Mouse (Mus musculus): ENCODE results near the gene Mgat5b. TPM values are rescaled to one million over a fixed set of nuclear protein-coding genes. Genes with fewer than 3 reads are reported as not detected.

Mgat5b gene
- polyA plus RNA-seq, 1 experiment from 2014 or later: 24.5 TPM

GRCm38 (mm10) chr11:116990231-116990630 is 71.6 kb downstream of the Mgat5b start:
- H3K9ac ChIP-seq: no peak overlapping the region
- H3K4me3 ChIP-seq: no peak overlapping the region
- H3K4me2 ChIP-seq: no peak overlapping the region
- peaks cover 17% of the 10 kb centered on the region for H3K36me3 ChIP-seq
- 34% methylated on average over 7 of the region's 7 CpGs for WGBS
- H3K27me3 ChIP-seq: 0 out of 2 replicates have a peak, but pooled peaks cover 4% of the 10 kb centered on the region
- peaks cover 51% of the 10 kb centered on the region for H3K4me1 ChIP-seq (replicated peaks)
- peak overlapping the region; percentile 79 for H3K27ac ChIP-seq
- H3K9me3 ChIP-seq: no peaks in the 10 kb centered on the region
- ATAC-seq (ENCODE audit: low FRiP score): no peak

GRCm38 (mm10) chr11:116991410-116991809 is 72.7 kb downstream of the Mgat5b start:
- H3K4me1 ChIP-seq (replicated peaks): peaks cover 51% of the 10 kb centered on the region
- 55% methylated on average over 8 of the region's 8 CpGs for WGBS
- no peak overlapping the region for H3K4me3 ChIP-seq
- no peak overlapping the region for H3K9ac ChIP-seq
- 0 out of 2 replicates have a peak, but pooled peaks cover 4% of the 10 kb centered on the region for H3K27me3 ChIP-seq
- H3K9me3 ChIP-seq: no peaks in the 10 kb centered on the region
- H3K27ac ChIP-seq: peak overlapping the region; percentile 79
- H3K4me2 ChIP-seq: no peak overlapping the region
- ATAC-seq (ENCODE audit: low FRiP score): no peak
- H3K36me3 ChIP-seq: peaks cover 5% of the 10 kb centered on the region

GRCm38 (mm10) chr11:116991964-116992363 is 73.3 kb downstream of the Mgat5b start:
- Histone ChIP-seq H3K9ac (no peak overlapping the region), H3K27ac (peak overlapping the region; percentile 79; the same call in 1 of the 2 replicates), H3K4me1 (replicated peaks) (peaks cover 53% of the 10 kb centered on the region), H3K4me3 (no peak overlapping the region), H3K36me3 (peaks cover 2% of the 10 kb centered on the region; the same call in 1 of the 2 replicates), H3K27me3 (0 out of 2 replicates have a peak, but pooled peaks cover 4% of the 10 kb centered on the region), H3K9me3 (no peaks in the 10 kb centered on the region), H3K4me2 (no peak overlapping the region)
- WGBS: 76% methylated on average over 6 of the region's 6 CpGs
- no peak for ATAC-seq (ENCODE audit: low FRiP score)

- Histone ChIP-seq H3K4me3 (peak overlapping the region; percentile 11; the same call in 1 of the 2 replicates), H3K27ac (peak overlapping the region; percentile 74), H3K4me1 (replicated peaks) (peaks cover 36% of the 10 kb centered on the region), H3K9me3 (no peaks in the 10 kb centered on the region), H3K27me3 (0 out of 2 replicates have a peak, but pooled peaks cover 4% of the 10 kb centered on the region), H3K4me2 (peak overlapping the region; percentile 43), H3K9ac (peak overlapping the region; percentile 19; the same call in 1 of the 2 replicates), H3K36me3 (no peaks in the 10 kb centered on the region)
- WGBS: 1% methylated on average over 18 of the region's 18 CpGs
- ATAC-seq (ENCODE audit: low FRiP score): peak; percentile 38; the same call in 1 of the 2 replicates
These were observed 75.5 kb downstream of the Mgat5b start for GRCm38 (mm10) chr11:116994095-116994582.

GRCm38 (mm10) chr11:116996976-116997375 is 78.3 kb downstream of the Mgat5b start:
- no peak overlapping the region for H3K4me3 ChIP-seq
- no peaks in the 10 kb centered on the region for H3K36me3 ChIP-seq
- no peak overlapping the region for H3K4me2 ChIP-seq
- no peak overlapping the region for H3K27ac ChIP-seq
- no peak for ATAC-seq (ENCODE audit: low FRiP score)
- H3K4me1 ChIP-seq (replicated peaks): peaks cover 36% of the 10 kb centered on the region
- H3K9ac ChIP-seq: no peak overlapping the region
- H3K27me3 ChIP-seq: 0 out of 2 replicates have a peak, but pooled peaks cover 4% of the 10 kb centered on the region
- H3K9me3 ChIP-seq: no peaks in the 10 kb centered on the region
- WGBS: 38% methylated on average over 3 of the region's 3 CpGs

- ATAC-seq (ENCODE audit: low FRiP score): no peak
- no peaks in the 10 kb centered on the region for H3K27me3 ChIP-seq
- no peak overlapping the region for H3K9ac ChIP-seq
- no peaks in the 10 kb centered on the region for H3K36me3 ChIP-seq
- H3K4me3 ChIP-seq: no peak overlapping the region
- H3K4me1 ChIP-seq (replicated peaks): peaks cover 41% of the 10 kb centered on the region
- H3K27ac ChIP-seq: no peak overlapping the region
- H3K9me3 ChIP-seq: no peaks in the 10 kb centered on the region
- 90% methylated on average over 5 of the region's 5 CpGs for WGBS
- no peak overlapping the region for H3K4me2 ChIP-seq
These were observed 80.3 kb downstream of the Mgat5b start for GRCm38 (mm10) chr11:116998935-116999334.

GRCm38 (mm10) chr11:117000219-117000618 is 81.6 kb downstream of the Mgat5b start:
- Histone ChIP-seq H3K36me3 (no peaks in the 10 kb centered on the region), H3K9me3 (no peaks in the 10 kb centered on the region), H3K27ac (no peak overlapping the region), H3K4me3 (no peak overlapping the region), H3K9ac (no peak overlapping the region), H3K27me3 (0 out of 2 replicates have a peak, but pooled peaks cover 3% of the 10 kb centered on the region), H3K4me1 (replicated peaks) (peaks cover 45% of the 10 kb centered on the region), H3K4me2 (no peak overlapping the region)
- 2% methylated on average over 3 of the region's 3 CpGs for WGBS
- ATAC-seq (ENCODE audit: low FRiP score): no peak

GRCm38 (mm10) chr11:117001789-117002188 is 83.1 kb downstream of the Mgat5b start:
- Histone ChIP-seq H3K4me3 (no peak overlapping the region), H3K36me3 (no peaks in the 10 kb centered on the region), H3K4me1 (replicated peaks) (peaks cover 45% of the 10 kb centered on the region), H3K4me2 (no peak overlapping the region), H3K9me3 (no peaks in the 10 kb centered on the region), H3K9ac (no peak overlapping the region; the same call in 1 of the 2 replicates), H3K27ac (0 out of 2 replicates have a peak overlapping the region, but pooled peaks have one; percentile 18), H3K27me3 (0 out of 2 replicates have a peak, but pooled peaks cover 3% of the 10 kb centered on the region)
- 39% methylated on average over 4 of the region's 4 CpGs for WGBS
- no peak for ATAC-seq (ENCODE audit: low FRiP score)

GRCm38 (mm10) chr11:117003503-117003902 is 84.8 kb downstream of the Mgat5b start:
- Histone ChIP-seq H3K9ac (no peak overlapping the region), H3K4me3 (no peak overlapping the region), H3K27ac (peak overlapping the region; percentile 58), H3K27me3 (0 out of 2 replicates have a peak, but pooled peaks cover 3% of the 10 kb centered on the region), H3K9me3 (no peaks in the 10 kb centered on the region), H3K4me2 (peak overlapping the region; percentile 25; the same call in 1 of the 2 replicates), H3K36me3 (no peaks in the 10 kb centered on the region), H3K4me1 (replicated peaks) (peaks cover 57% of the 10 kb centered on the region)
- WGBS: 20% methylated on average over 9 of the region's 9 CpGs
- ATAC-seq (ENCODE audit: low FRiP score): no peak

GRCm38 (mm10) chr11:117004277-117004676 is 85.6 kb downstream of the Mgat5b start:
- Histone ChIP-seq H3K9me3 (no peaks in the 10 kb centered on the region), H3K27me3 (0 out of 2 replicates have a peak, but pooled peaks cover 3% of the 10 kb centered on the region), H3K36me3 (no peaks in the 10 kb centered on the region), H3K9ac (no peak overlapping the region), H3K27ac (no peak overlapping the region; the same call in 1 of the 2 replicates), H3K4me3 (no peak overlapping the region), H3K4me1 (replicated peaks) (peaks cover 60% of the 10 kb centered on the region), H3K4me2 (no peak overlapping the region)
- ATAC-seq (ENCODE audit: low FRiP score): no peak
- 17% methylated on average over 9 of the region's 9 CpGs for WGBS

GRCm38 (mm10) chr11:117017462-117017861 is 98.8 kb downstream of the Mgat5b start:
- WGBS: 14% methylated on average over 4 of the region's 4 CpGs
- peak overlapping the region; percentile 73 for H3K27ac ChIP-seq
- 0 out of 2 replicates have a peak, but pooled peaks have one; percentile 21 for ATAC-seq (ENCODE audit: low FRiP score)

GRCm38 (mm10) chr11:117018410-117018809 is 99.7 kb downstream of the Mgat5b start:
- Histone ChIP-seq H3K9ac (no peak overlapping the region), H3K27me3 (no peaks in the 10 kb centered on the region), H3K9me3 (no peaks in the 10 kb centered on the region), H3K27ac (peak overlapping the region; percentile 73), H3K4me1 (replicated peaks) (peaks cover 34% of the 10 kb centered on the region), H3K4me3 (no peak overlapping the region), H3K36me3 (no peaks in the 10 kb centered on the region), H3K4me2 (no peak overlapping the region)
- peak; percentile 78 for ATAC-seq (ENCODE audit: low FRiP score)
- 3% methylated on average over 8 of the region's 8 CpGs for whole genome bisulfite sequencing

More at GRCm38 (mm10) chr11:117017462-117017861, 98.8 kb downstream of the Mgat5b start:
- Histone ChIP-seq H3K9me3 (0 out of 2 replicates have a peak, but pooled peaks cover 3% of the 10 kb centered on the region), H3K27me3 (no peaks in the 10 kb centered on the region), H3K4me2 (no peak overlapping the region), H3K9ac (no peak overlapping the region), H3K4me3 (no peak overlapping the region), H3K36me3 (no peaks in the 10 kb centered on the region), H3K4me1 (replicated peaks) (peaks cover 34% of the 10 kb centered on the region)

Measured in hindbrain, embryonic 13.5 days (tissue).